13 mouse cellular contexts compared by ENCODE assay signal in genomic region chr1:162238646-162239045, GRCm38 (mm10).
"Had no signal": no experiment of that assay in that cellular context is flagged by ENCODE, and none has a peak within 500 bp of the region (broad histone marks: within the 10 kb centered on the region; RNA-seq: fewer than 3 reads in every experiment).

No protein-coding gene starts in this region.

- H3K4me1 ChIP-seq: midbrain, embryonic 12.5 days; neural tube, embryonic 13.5 days had no signal

- H3K27me3 ChIP-seq: neural tube, embryonic 13.5 days had no signal

- H3K4me2 ChIP-seq: midbrain, embryonic 12.5 days; neural tube, embryonic 13.5 days had no signal

- H3K9me3 ChIP-seq: midbrain, embryonic 12.5 days; neural tube, embryonic 13.5 days had no signal

- H3K9ac ChIP-seq: liver, embryonic 14.5 days; midbrain, embryonic 12.5 days; neural tube, embryonic 13.5 days had no signal

- ATAC-seq: intestine, postnatal 0 days; midbrain, embryonic 16.5 days had no signal

- H3K36me3 ChIP-seq: midbrain, embryonic 12.5 days; neural tube, embryonic 13.5 days had no signal

- H3K4me3 ChIP-seq: layer of hippocampus, adult 2 months; midbrain, embryonic 12.5 days; neural tube, embryonic 13.5 days had no signal

- H3K27ac ChIP-seq: liver, embryonic 14.5 days; midbrain, embryonic 12.5 days; neural tube, embryonic 13.5 days had no signal

- DNase-seq: kidney, postnatal 4 days; lung, adult 18-20 months; retina, postnatal 1 day; right cerebral cortex, postnatal 4 days; spleen, adult 18-20 months; thymus, adult 18-20 months; thymus, postnatal 25 days had no signal
